Mouse (Mus musculus) ES-E14 (cell line): ENCODE data around the gene Fam181a. TPM values are rescaled to one million over a fixed set of nuclear protein-coding genes. Genes with fewer than 3 reads are reported as not detected.

Source experiments
- DNase-seq: peaks from one replicate; pipeline ENCODE4 v3.0.0-alpha.2; 2013; ENCODE audit warnings: low read depth, low spot score
- H3K27ac ChIP-seq: 2 replicates; pipeline ENCODE4 v1.5.1; 2012; ENCODE audit warnings: low read depth, mild to moderate bottlenecking, low read length, moderate library complexity, mixed read lengths; ENCODE audit not compliant: poor library complexity, insufficient read depth, severe bottlenecking
- H3K36me3 ChIP-seq: 2 replicates; pipeline ENCODE4 v1.6.1; 2012; ENCODE audit warnings: mild to moderate bottlenecking, low read length, moderate library complexity, mixed read lengths; ENCODE audit not compliant: control insufficient read depth, poor library complexity, insufficient read depth, severe bottlenecking
- H3K4me1 ChIP-seq, 2 experiments: fragments of 150-350 bp in 1 of 2; sonication (generic) in 1 of 2; 2 replicates each; pipeline ENCODE4 v1.6.1; 2012; ENCODE audit warnings: low read length in 2 of 2, mild to moderate bottlenecking in 1 of 2, mixed read lengths in 1 of 2; ENCODE audit not compliant: control insufficient read depth in 2 of 2, insufficient read depth in 2 of 2, poor library complexity in 1 of 2
- H3K4me3 ChIP-seq, 2 experiments: fragments of 150-350 bp in 1 of 2; sonication (generic) in 1 of 2; 2 replicates each; pipeline ENCODE4 v1.5.1; 2012; ENCODE audit warnings: low read length in 2 of 2, low read depth in 1 of 2, mild to moderate bottlenecking in 1 of 2, mixed read lengths in 1 of 2; ENCODE audit not compliant: insufficient read depth in 1 of 2, poor library complexity in 1 of 2, severe bottlenecking in 1 of 2
- H3K9ac ChIP-seq: 2 replicates; pipeline ENCODE4 v1.6.1; 2012; ENCODE audit warnings: low read depth, mild to moderate bottlenecking, low read length, mixed read lengths; ENCODE audit not compliant: poor library complexity, insufficient read depth, severe bottlenecking
- H3K9me3 ChIP-seq: fragments of 150-350 bp; sonication (generic); 2 replicates; pipeline ENCODE4 v1.6.1; 2012; ENCODE audit warnings: low read depth, mild to moderate bottlenecking, low read length; ENCODE audit not compliant: control insufficient read depth, insufficient read depth
- CHD2 ChIP-seq: IDR thresholded peaks from 2 replicates; pipeline ENCODE4 v1.6.1; 2014; ENCODE audit warnings: mild to moderate bottlenecking, low read depth, low read length, inconsistent platforms
- HCFC1 ChIP-seq: IDR thresholded peaks from 2 replicates; pipeline ENCODE4 v1.6.1; 2012; ENCODE audit warnings: low read length, inconsistent platforms, borderline replicate concordance; ENCODE audit not compliant: insufficient read depth
- MAFK ChIP-seq: IDR thresholded peaks from 2 replicates; pipeline ENCODE4 v1.6.1; 2014; ENCODE audit warnings: mild to moderate bottlenecking, low read depth, low read length, inconsistent platforms; ENCODE audit not compliant: insufficient read depth
- ZC3H11A ChIP-seq: IDR thresholded peaks from 2 replicates; pipeline ENCODE4 v1.6.1; 2012; ENCODE audit warnings: low read depth, mild to moderate bottlenecking, inconsistent platforms, low read length, borderline replicate concordance
- ZNF384 ChIP-seq: IDR thresholded peaks from 2 replicates; pipeline ENCODE4 v1.6.1; 2012; ENCODE audit warnings: low read depth, low read length, inconsistent platforms
- in situ Hi-C, 2 experiments: fragments of 600-800 bp; cut with MboI; formaldehyde crosslinking; loops; one replicate each; pipeline ENCODE4 v1.15.1; 2025; ENCODE audit warnings: low sequenced_read_pairs in 2 of 2, inconsistent platforms in 1 of 2; ENCODE audit not compliant: unreplicated experiment in 2 of 2
- total RNA-seq: library from RNA; depleted of rRNA; stranded (reverse); fragments of 300-350 nt; gene quantifications from 2 replicates; pipeline ENCODE4 v1.2.3, GENCODE M21; 2012; rRNA removed

The Fam181a gene
- total RNA-seq, 1 experiment, result not detected

GRCm38 (mm10) chr12:103360812-103361211 is 50.0 kb downstream of the Fam181a start:
- no peaks in the 10 kb centered on the region for H3K4me1 ChIP-seq
- DNase-seq, result no peak
- no peak overlapping the region for H3K27ac ChIP-seq
- TF ChIP-seq MAFK (no peak), CHD2 (no peak), HCFC1 (no peak), ZNF384 (no peak), ZC3H11A (no peak)
- no peak overlapping the region for H3K9ac ChIP-seq
- no peaks in the 10 kb centered on the region for H3K36me3 ChIP-seq
- in situ Hi-C loops, result no loop called here
- no peak overlapping the region for H3K4me3 ChIP-seq
- H3K9me3 ChIP-seq, result no peaks in the 10 kb centered on the region

GRCm38 (mm10) chr12:103361539-103362307 is 50.9 kb downstream of the Fam181a start:
- Histone ChIP-seq H3K4me3 (no peak overlapping the region), H3K27ac (no peak overlapping the region), H3K36me3 (no peaks in the 10 kb centered on the region), H3K9ac (no peak overlapping the region), H3K9me3 (no peaks in the 10 kb centered on the region), H3K4me1 (no peaks in the 10 kb centered on the region)
- TF ChIP-seq HCFC1 (no peak), MAFK (no peak), CHD2 (no peak), ZC3H11A (no peak), ZNF384 (no peak)
- DNase-seq, result no peak
- in situ Hi-C loops, result no loop called here

GRCm38 (mm10) chr12:103362336-103362735 is 51.6 kb downstream of the Fam181a start:
- Histone ChIP-seq H3K27ac (no peak overlapping the region), H3K9me3 (no peaks in the 10 kb centered on the region), H3K4me3 (no peak overlapping the region), H3K36me3 (no peaks in the 10 kb centered on the region), H3K4me1 (no peaks in the 10 kb centered on the region), H3K9ac (no peak overlapping the region)
- DNase-seq, result no peak
- TF ChIP-seq MAFK (no peak), ZNF384 (no peak), CHD2 (no peak), HCFC1 (no peak), ZC3H11A (no peak)
- in situ Hi-C loops, result no loop called here

Other genes starting within 250 kb of the Fam181a start
- 0.63 and 0.85 TPM in 2 replicates for gene Prima1, start 68.8 kb upstream of the Fam181a start, total RNA-seq
- gene Asb2, start 45.0 kb downstream of the Fam181a start, total RNA-seq, result 0.27 TPM in 1 of 2 replicates, not detected in the other
- gene Otub2, start 77.7 kb downstream of the Fam181a start, total RNA-seq, result 4.8 and 7.0 TPM in 2 replicates
- gene 9330161L09Rik, start 96.8 kb downstream of the Fam181a start, total RNA-seq, result 2.1 and 3.8 TPM in 2 replicates
- 86.2 and 107 TPM in 2 replicates for gene Ddx24, start 114.9 kb downstream of the Fam181a start, total RNA-seq
- 0.48 and 2.1 TPM in 2 replicates for gene Ifi27, start 123.2 kb downstream of the Fam181a start, total RNA-seq
- 0.63 and 2.1 TPM in 2 replicates for gene Ifi27l2a, start 132.7 kb downstream of the Fam181a start, total RNA-seq
- 0.58 TPM in 1 of 2 replicates, not detected in the other for gene Ifi27l2b, start 146.2 kb downstream of the Fam181a start, total RNA-seq
- gene Ppp4r4, start 221.3 kb downstream of the Fam181a start, total RNA-seq, result 1.2 and 1.7 TPM in 2 replicates